Mouse (Mus musculus): Measurements from ENCODE around the gene Vcp. TPM values are rescaled to one million over a fixed set of nuclear protein-coding genes. Genes with fewer than 3 reads are reported as not detected.

The Vcp gene
- polyA plus RNA-seq, 2 experiments, result 80.0 to 176 TPM

- peaks cover 22 to 31% of the 10 kb centered on the region in 2 experiments for H3K4me1 ChIP-seq (replicated peaks; ENCODE audit: control insufficient read depth in 2 of 2, insufficient read depth in 2 of 2, low read length in 1 of 2)
- no peak overlapping the region for H3K27ac ChIP-seq
- H3K4me2 ChIP-seq (ENCODE audit: low read depth), result no peak overlapping the region
- DNase-seq (ENCODE audit: low read depth in 3 of 3, low spot score in 3 of 3), result no peak
- no peaks in the 10 kb centered on the region for H3K27me3 ChIP-seq (ENCODE audit: control insufficient read depth, insufficient read depth, low read length)
- TF ChIP-seq EP300 (IDR thresholded peaks at IDR 0.05; ENCODE audit: low read depth), result no peak
- TF ChIP-seq CTCF (IDR thresholded peaks at IDR 0.05; ENCODE audit: low read depth), result no peak
- no peak overlapping the region for H3K9ac ChIP-seq (replicated peaks)
- 82% methylated on average over 14 of the region's 14 CpGs for WGBS (ENCODE audit: insufficient replicate concordance)
- no peak for ATAC-seq (ENCODE audit: insufficient read depth)
- H3K36me3 ChIP-seq (replicated peaks; ENCODE audit: control insufficient read depth, insufficient read depth, low read depth), result peaks cover 34% of the 10 kb centered on the region
- no peaks in the 10 kb centered on the region for H3K9me3 ChIP-seq (ENCODE audit: control insufficient read depth, low read length)
- H3K4me3 ChIP-seq (ENCODE audit: insufficient read depth in 1 of 2, low read depth in 2 of 2, low read length in 2 of 2), result no peak overlapping the region
Measured at GRCm38 (mm10) chr4:43033481-43033880, 33.2 kb upstream of the Vcp start.

- Histone ChIP-seq H3K4me3 (ENCODE audit: insufficient read depth in 1 of 2, low read depth in 2 of 2, low read length in 2 of 2) (no peak overlapping the region), H3K27me3 (ENCODE audit: control insufficient read depth, insufficient read depth, low read length) (no peaks in the 10 kb centered on the region), H3K27ac (no peak overlapping the region), H3K36me3 (replicated peaks; ENCODE audit: control insufficient read depth, insufficient read depth, low read depth) (peaks cover 39% of the 10 kb centered on the region), H3K9me3 (ENCODE audit: control insufficient read depth, low read length) (no peaks in the 10 kb centered on the region), H3K4me1 (replicated peaks; ENCODE audit: control insufficient read depth in 2 of 2, insufficient read depth in 2 of 2, low read length in 1 of 2) (peaks cover 18 to 23% of the 10 kb centered on the region in 2 experiments), H3K9ac (replicated peaks) (no peak overlapping the region), H3K4me2 (ENCODE audit: low read depth) (no peak overlapping the region)
- DNase-seq (ENCODE audit: low read depth in 3 of 3, low spot score in 3 of 3), result no peak
- no peak for TF ChIP-seq EP300 (IDR thresholded peaks at IDR 0.05; ENCODE audit: low read depth)
- TF ChIP-seq CTCF (IDR thresholded peaks at IDR 0.05; ENCODE audit: low read depth), result no peak
- no peak for ATAC-seq (ENCODE audit: insufficient read depth)
- WGBS (ENCODE audit: insufficient replicate concordance), result 86% methylated on average over 1 of the region's 1 CpGs
Measured at GRCm38 (mm10) chr4:43032501-43032900, 32.2 kb upstream of the Vcp start.

- Histone ChIP-seq H3K9ac (replicated peaks) (peak within 1 kb of the TSS; percentile 91), H3K9me3 (ENCODE audit: control insufficient read depth, low read length) (no peaks in the 10 kb centered on the region), H3K27ac (peak within 1 kb of the TSS; percentile 65), H3K4me2 (ENCODE audit: low read depth) (peak within 1 kb of the TSS; percentile 86), H3K36me3 (replicated peaks; ENCODE audit: control insufficient read depth, insufficient read depth, low read depth) (peaks cover 42% of the 10 kb centered on the region), H3K4me1 (replicated peaks; ENCODE audit: control insufficient read depth in 2 of 2, insufficient read depth in 2 of 2, low read length in 1 of 2) (peaks cover 7 to 14% of the 10 kb centered on the region in 2 experiments), H3K27me3 (ENCODE audit: control insufficient read depth, insufficient read depth, low read length) (no peaks in the 10 kb centered on the region), H3K4me3 (ENCODE audit: insufficient read depth in 1 of 2, low read depth in 2 of 2, low read length in 2 of 2) (peak within 1 kb of the TSS; percentile 77 to 90)
- TF ChIP-seq EP300 (IDR thresholded peaks at IDR 0.05; ENCODE audit: low read depth), result no peak
- peak; percentile 73 for TF ChIP-seq CTCF (IDR thresholded peaks at IDR 0.05; ENCODE audit: low read depth)
- peak; percentile 96 for ATAC-seq (ENCODE audit: insufficient read depth)
- 2% methylated on average over 38 of the region's 38 CpGs for WGBS (ENCODE audit: insufficient replicate concordance)
- peak; percentile 91 to 94 (median 92) for DNase-seq (ENCODE audit: low read depth in 3 of 3, low spot score in 3 of 3)
Measured at GRCm38 (mm10) chr4:43031237-43031995, 31.1 kb upstream of the Vcp start, which contains the start of gene Stoml2. Gene Stoml2 (minus strand): TSS chr4:43031710.

- H3K4me2 ChIP-seq (ENCODE audit: low read depth), result peak overlapping the region; percentile 86
- under 1% methylated on average over 28 of the region's 28 CpGs for WGBS (ENCODE audit: insufficient replicate concordance)
- peak overlapping the region; percentile 65 for H3K27ac ChIP-seq
- no peak for DNase-seq (ENCODE audit: low read depth in 3 of 3, low spot score in 3 of 3)
- no peaks in the 10 kb centered on the region for H3K27me3 ChIP-seq (ENCODE audit: control insufficient read depth, insufficient read depth, low read length)
- H3K4me3 ChIP-seq (ENCODE audit: insufficient read depth in 1 of 2, low read depth in 2 of 2, low read length in 2 of 2), result peak overlapping the region; percentile 77 to 90
- H3K4me1 ChIP-seq (replicated peaks; ENCODE audit: control insufficient read depth in 2 of 2, insufficient read depth in 2 of 2, low read length in 1 of 2), result peaks cover 7 to 17% of the 10 kb centered on the region in 2 experiments
- no peak for TF ChIP-seq EP300 (IDR thresholded peaks at IDR 0.05; ENCODE audit: low read depth)
- TF ChIP-seq CTCF (IDR thresholded peaks at IDR 0.05; ENCODE audit: low read depth), result no peak
- peaks cover 36% of the 10 kb centered on the region for H3K36me3 ChIP-seq (replicated peaks; ENCODE audit: control insufficient read depth, insufficient read depth, low read depth)
- no peaks in the 10 kb centered on the region for H3K9me3 ChIP-seq (ENCODE audit: control insufficient read depth, low read length)
- ATAC-seq (ENCODE audit: insufficient read depth), result peak; percentile 73
- H3K9ac ChIP-seq (replicated peaks), result peak overlapping the region; percentile 91
Measured at GRCm38 (mm10) chr4:43030780-43031230, 30.5 kb upstream of the Vcp start.

GRCm38 (mm10) chr4:43030352-43030751, 30.0 kb upstream of the Vcp start:
- H3K4me3 ChIP-seq (ENCODE audit: insufficient read depth in 1 of 2, low read depth in 2 of 2, low read length in 2 of 2), result peak overlapping the region; percentile 77 to 90
- peak overlapping the region; percentile 91 for H3K9ac ChIP-seq (replicated peaks)
- no peak for DNase-seq (ENCODE audit: low read depth in 3 of 3, low spot score in 3 of 3)
- no peaks in the 10 kb centered on the region for H3K9me3 ChIP-seq (ENCODE audit: control insufficient read depth, low read length)
- peaks cover 34% of the 10 kb centered on the region for H3K36me3 ChIP-seq (replicated peaks; ENCODE audit: control insufficient read depth, insufficient read depth, low read depth)
- 45% methylated on average over 9 of the region's 9 CpGs for whole genome bisulfite sequencing (ENCODE audit: insufficient replicate concordance)
- no peaks in the 10 kb centered on the region for H3K27me3 ChIP-seq (ENCODE audit: control insufficient read depth, insufficient read depth, low read length)
- ATAC-seq (ENCODE audit: insufficient read depth), result peak; percentile 3; the same call in 1 of the 2 replicates
- H3K4me1 ChIP-seq (replicated peaks; ENCODE audit: control insufficient read depth in 2 of 2, insufficient read depth in 2 of 2, low read length in 1 of 2), result peaks cover 7 to 17% of the 10 kb centered on the region in 2 experiments
- no peak for TF ChIP-seq EP300 (IDR thresholded peaks at IDR 0.05; ENCODE audit: low read depth)
- peak overlapping the region; percentile 86 for H3K4me2 ChIP-seq (ENCODE audit: low read depth)
- peak overlapping the region; percentile 65 for H3K27ac ChIP-seq

Data from liver, embryonic 14.5 days (tissue).